Mouse (Mus musculus): ENCODE measurements around the gene Lexm.

DNA sequence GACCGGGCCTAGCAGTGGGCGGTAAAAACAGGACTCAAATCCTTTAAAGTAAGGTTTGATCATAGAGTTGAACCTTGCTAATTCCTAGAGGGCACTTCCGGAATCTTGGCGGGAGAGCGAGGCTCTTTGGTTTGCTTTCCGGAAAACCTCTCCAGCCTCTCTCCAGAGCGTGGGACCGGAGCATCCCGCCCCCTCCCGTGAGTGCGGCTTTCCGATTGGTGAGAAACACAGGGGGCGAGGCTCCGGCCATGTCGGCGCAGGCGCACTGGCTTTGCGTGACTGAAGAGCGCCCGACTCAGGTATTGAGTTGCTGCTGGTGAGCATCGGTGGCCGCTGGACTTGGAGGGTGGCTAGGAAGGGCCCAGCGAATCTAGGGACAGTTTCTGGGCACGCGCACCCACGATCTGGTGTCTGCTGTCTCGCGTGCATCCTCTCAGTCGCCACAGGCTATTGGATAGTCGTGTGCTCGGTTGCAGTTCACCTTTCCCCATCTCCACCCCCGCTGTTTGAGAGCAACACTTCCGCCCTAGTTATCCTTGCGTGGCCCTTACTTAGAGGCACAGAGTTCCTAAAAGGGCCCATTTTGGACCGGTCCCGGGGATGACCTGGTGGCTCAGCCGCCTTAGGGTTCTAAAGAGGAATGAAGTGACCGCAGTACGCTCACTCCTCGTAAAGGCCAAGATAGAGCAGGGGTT, 33.9 kb upstream of the Lexm start, which contains the start of gene Pars2:
- TF ChIP-seq CTCF (conservative IDR thresholded peaks at IDR 0.05 in 1 of 2, IDR thresholded peaks at IDR 0.05 in 1 of 2; ENCODE audit: low read depth in 2 of 2, low read length in 2 of 2) (no peak), ETS1 (conservative IDR thresholded peaks at IDR 0.05; ENCODE audit: low read depth, low read length) (0 out of 2 replicates have a peak, but pooled peaks have one; percentile 26), USF2 (conservative IDR thresholded peaks at IDR 0.05; ENCODE audit: low read depth, low read length) (no peak), BHLHE40 (IDR thresholded peaks at IDR 0.05; ENCODE audit: low read depth, low read length) (peak; percentile 65), POLR2A (IDR thresholded peaks at IDR 0.05; ENCODE audit: low read depth, low read length) (peak; percentile 95), E2F4 (IDR thresholded peaks at IDR 0.05; ENCODE audit: insufficient replicate concordance, low read depth, low read length) (peak; percentile 98), MAZ (IDR thresholded peaks at IDR 0.05; ENCODE audit: low read depth, low read length) (no peak; the same call in 1 of the 2 replicates), KAT2A (IDR thresholded peaks at IDR 0.05; ENCODE audit: insufficient replicate concordance, low read length) (peak; percentile 81)
